Mouse (Mus musculus): Measurements from ENCODE around the gene Gm38394. TPM values are rescaled to one million over a fixed set of nuclear protein-coding genes. Genes with fewer than 3 reads are reported as not detected.

Gm38394 gene
- polyA plus RNA-seq, 1 experiment from 2014 or later, result 4.5 TPM

DNA sequence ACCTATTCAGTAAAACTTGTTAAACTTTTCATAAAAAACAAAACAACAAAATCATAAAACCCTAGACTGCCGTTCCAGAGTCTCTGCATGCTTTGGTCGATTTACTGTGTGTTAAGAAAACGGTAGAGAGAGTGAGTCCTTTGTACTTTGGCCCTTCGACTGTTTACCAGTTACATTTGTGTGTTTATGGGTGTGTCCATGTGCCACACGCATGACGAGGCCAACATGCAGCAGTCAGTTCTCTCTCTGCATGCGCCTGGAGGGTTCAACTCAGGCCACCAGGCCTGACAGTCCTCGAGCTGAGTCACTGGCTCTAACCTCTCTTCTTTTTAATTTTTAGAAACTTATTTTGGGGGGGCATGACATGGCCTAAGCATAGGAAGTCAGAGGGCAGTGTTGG is 42.8 kb downstream of the Gm38394 start:
- peak; percentile 57 for ATAC-seq (replicated peaks; ENCODE audit: low FRiP score)
- WGBS, result 68% methylated on average over 8 of the region's 8 CpGs
- Histone ChIP-seq H3K9me3 (ENCODE audit: control insufficient read depth, low read length) (no peaks in the 10 kb centered on the region), H3K4me3 (ENCODE audit: low read depth, low read length) (no peak overlapping the region), H3K27ac (ENCODE audit: low read depth, low read length) (no peak overlapping the region), H3K36me3 (ENCODE audit: control insufficient read depth, insufficient read depth, low read length) (peaks cover 18% of the 10 kb centered on the region), H3K4me1 (replicated peaks; ENCODE audit: control insufficient read depth, insufficient read depth, low read length) (peaks cover 9% of the 10 kb centered on the region; the same call in 1 of the 2 replicates), H3K27me3 (replicated peaks; ENCODE audit: control insufficient read depth, insufficient read depth, low read length) (no peaks in the 10 kb centered on the region), H3K9ac (ENCODE audit: low read depth, low read length) (no peak overlapping the region), H3K4me2 (no peak overlapping the region)
- DNase-seq (ENCODE audit: low spot score), result no peak

DNA sequence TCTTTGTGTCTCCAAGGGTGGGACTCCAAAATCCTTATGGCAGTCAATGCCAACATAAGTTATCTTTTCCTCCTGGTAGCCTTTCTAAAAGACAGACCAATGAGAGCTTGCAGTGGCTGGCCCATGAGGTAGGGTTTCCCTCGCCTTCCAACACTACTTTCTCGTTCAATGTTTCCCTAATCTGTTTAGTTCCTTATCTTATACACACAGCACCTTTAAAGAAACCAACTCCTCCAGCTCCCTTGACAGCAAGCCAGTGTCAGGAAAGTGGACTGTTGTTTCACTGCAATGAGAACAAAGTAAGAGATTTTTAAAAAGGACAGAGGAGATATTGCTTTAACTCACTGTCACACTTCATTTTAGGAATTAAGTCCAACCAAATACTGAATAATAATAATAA is 43.2 kb downstream of the Gm38394 start:
- ATAC-seq (replicated peaks; ENCODE audit: low FRiP score) (peak; percentile 79), DNase-seq (ENCODE audit: low spot score) (no peak)
- no peak overlapping the region for H3K9ac ChIP-seq (ENCODE audit: low read depth, low read length)
- no peaks in the 10 kb centered on the region for H3K9me3 ChIP-seq (ENCODE audit: control insufficient read depth, low read length)
- no peaks in the 10 kb centered on the region for H3K27me3 ChIP-seq (replicated peaks; ENCODE audit: control insufficient read depth, insufficient read depth, low read length)
- peaks cover 9% of the 10 kb centered on the region; the same call in 1 of the 2 replicates for H3K4me1 ChIP-seq (replicated peaks; ENCODE audit: control insufficient read depth, insufficient read depth, low read length)
- WGBS, result 24% methylated on average over 2 of the region's 2 CpGs
- no peak overlapping the region for H3K4me3 ChIP-seq (ENCODE audit: low read depth, low read length)
- no peak overlapping the region for H3K27ac ChIP-seq (ENCODE audit: low read depth, low read length)
- no peak overlapping the region for H3K4me2 ChIP-seq
- peaks cover 15% of the 10 kb centered on the region for H3K36me3 ChIP-seq (ENCODE audit: control insufficient read depth, insufficient read depth, low read length)

- WGBS, result 66% methylated on average over 3 of the region's 3 CpGs
- Histone ChIP-seq H3K27ac (ENCODE audit: low read depth, low read length) (no peak overlapping the region), H3K9ac (ENCODE audit: low read depth, low read length) (no peak overlapping the region), H3K4me1 (replicated peaks; ENCODE audit: control insufficient read depth, insufficient read depth, low read length) (peaks cover 6% of the 10 kb centered on the region; the same call in 1 of the 2 replicates), H3K4me3 (ENCODE audit: low read depth, low read length) (no peak overlapping the region), H3K9me3 (ENCODE audit: control insufficient read depth, low read length) (no peaks in the 10 kb centered on the region), H3K36me3 (ENCODE audit: control insufficient read depth, insufficient read depth, low read length) (no peaks in the 10 kb centered on the region), H3K27me3 (replicated peaks; ENCODE audit: control insufficient read depth, insufficient read depth, low read length) (no peaks in the 10 kb centered on the region), H3K4me2 (no peak overlapping the region)
- ATAC-seq (replicated peaks; ENCODE audit: low FRiP score) (no peak), DNase-seq (ENCODE audit: low spot score) (no peak)
Observed at GRCm38 (mm10) chr1:133613817-133614216, 47.3 kb downstream of the Gm38394 start.

- H3K27ac ChIP-seq (ENCODE audit: low read depth, low read length), result no peak overlapping the region
- H3K4me3 ChIP-seq (ENCODE audit: low read depth, low read length), result no peak overlapping the region
- ATAC-seq (replicated peaks; ENCODE audit: low FRiP score), result no peak
- 83% methylated on average over 1 of the region's 1 CpGs for WGBS
- DNase-seq (ENCODE audit: low spot score), result no peak
- H3K4me2 ChIP-seq, result no peak overlapping the region
- H3K9me3 ChIP-seq (ENCODE audit: control insufficient read depth, low read length), result no peaks in the 10 kb centered on the region
- H3K9ac ChIP-seq (ENCODE audit: low read depth, low read length), result no peak overlapping the region
- peaks cover 3% of the 10 kb centered on the region; the same call in 1 of the 2 replicates for H3K4me1 ChIP-seq (replicated peaks; ENCODE audit: control insufficient read depth, insufficient read depth, low read length)
- H3K27me3 ChIP-seq (replicated peaks; ENCODE audit: control insufficient read depth, insufficient read depth, low read length), result no peaks in the 10 kb centered on the region
- peaks cover 16% of the 10 kb centered on the region for H3K36me3 ChIP-seq (ENCODE audit: control insufficient read depth, insufficient read depth, low read length)
Observed at GRCm38 (mm10) chr1:133611436-133611835, 49.7 kb downstream of the Gm38394 start.

DNA sequence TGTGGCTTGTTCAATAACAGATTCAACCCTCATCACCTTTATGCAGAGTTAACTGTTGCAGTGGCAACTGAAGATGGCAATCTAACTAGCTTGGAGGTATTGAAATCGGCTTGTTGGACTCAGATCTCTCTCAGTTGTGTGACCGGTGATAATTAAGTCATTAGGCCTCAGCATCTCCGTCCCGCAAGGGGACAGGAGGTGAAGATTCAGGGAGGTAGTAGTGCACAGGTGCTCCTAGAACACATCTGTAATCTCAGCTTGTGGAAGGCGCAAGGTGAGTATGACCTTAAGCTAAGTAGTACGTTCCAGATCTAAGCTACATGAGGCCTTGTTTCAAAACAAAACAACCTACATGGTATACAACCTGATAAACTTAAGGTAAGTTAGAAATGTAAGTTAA is 50.5 kb downstream of the Gm38394 start:
- Histone ChIP-seq H3K27ac (ENCODE audit: low read depth, low read length) (no peak overlapping the region), H3K4me1 (replicated peaks; ENCODE audit: control insufficient read depth, insufficient read depth, low read length) (peaks cover 3% of the 10 kb centered on the region; the same call in 1 of the 2 replicates), H3K36me3 (ENCODE audit: control insufficient read depth, insufficient read depth, low read length) (peaks cover 21% of the 10 kb centered on the region), H3K4me3 (ENCODE audit: low read depth, low read length) (no peak overlapping the region; the same call in 1 of the 2 replicates), H3K9me3 (ENCODE audit: control insufficient read depth, low read length) (no peaks in the 10 kb centered on the region), H3K9ac (ENCODE audit: low read depth, low read length) (peak overlapping the region; percentile 32; the same call in 1 of the 2 replicates), H3K27me3 (replicated peaks; ENCODE audit: control insufficient read depth, insufficient read depth, low read length) (no peaks in the 10 kb centered on the region), H3K4me2 (peak overlapping the region; percentile 46; the same call in 1 of the 2 replicates)
- no peak for ATAC-seq (replicated peaks; ENCODE audit: low FRiP score)
- DNase-seq (ENCODE audit: low spot score), result no peak
- 50% methylated on average over 6 of the region's 6 CpGs for WGBS

GRCm38 (mm10) chr1:133609771-133610502 is 51.2 kb downstream of the Gm38394 start, which contains the start of gene Snrpe:
Snrpe (minus strand) TSS chr1:133610291.
- Histone ChIP-seq H3K4me3 (ENCODE audit: low read depth, low read length) (peak within 1 kb of the TSS; percentile 74), H3K27me3 (replicated peaks; ENCODE audit: control insufficient read depth, insufficient read depth, low read length) (no peaks in the 10 kb centered on the region), H3K4me2 (peak within 1 kb of the TSS; percentile 80), H3K4me1 (replicated peaks; ENCODE audit: control insufficient read depth, insufficient read depth, low read length) (peaks cover 3% of the 10 kb centered on the region; the same call in 1 of the 2 replicates), H3K9ac (ENCODE audit: low read depth, low read length) (peak within 1 kb of the TSS; percentile 95), H3K27ac (ENCODE audit: low read depth, low read length) (peak within 1 kb of the TSS; percentile 87), H3K36me3 (ENCODE audit: control insufficient read depth, insufficient read depth, low read length) (peaks cover 27% of the 10 kb centered on the region), H3K9me3 (ENCODE audit: control insufficient read depth, low read length) (no peaks in the 10 kb centered on the region)
- DNase-seq (ENCODE audit: low spot score), result peak; percentile 93
- under 1% methylated on average over 73 of the region's 73 CpGs for whole genome bisulfite sequencing
- ATAC-seq (replicated peaks; ENCODE audit: low FRiP score), result peak; percentile 97

DNA sequence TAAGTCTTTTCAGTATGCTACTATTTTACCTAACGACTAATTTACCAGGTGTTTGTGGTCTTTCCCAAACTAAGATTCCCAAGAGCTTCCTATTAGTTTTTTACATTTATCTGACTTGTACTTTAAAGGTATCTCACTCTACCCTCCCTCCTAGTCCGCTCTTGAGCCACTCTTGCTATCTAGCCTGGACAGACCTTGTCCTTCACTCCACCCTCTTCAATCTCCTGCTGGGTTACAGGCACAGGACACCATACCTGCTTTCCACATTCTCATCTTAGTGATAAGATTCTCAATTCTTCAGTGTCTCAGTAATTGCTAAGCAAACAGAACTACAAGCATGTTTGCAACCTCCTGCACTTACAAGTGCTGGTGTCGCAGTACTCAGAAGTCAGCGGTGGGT is 57.9 kb downstream of the Gm38394 start:
- Histone ChIP-seq H3K36me3 (ENCODE audit: control insufficient read depth, insufficient read depth, low read length) (peaks cover 56% of the 10 kb centered on the region), H3K4me1 (replicated peaks; ENCODE audit: control insufficient read depth, insufficient read depth, low read length) (peaks cover 6% of the 10 kb centered on the region; the same call in 1 of the 2 replicates), H3K4me3 (ENCODE audit: low read depth, low read length) (no peak overlapping the region), H3K9me3 (ENCODE audit: control insufficient read depth, low read length) (no peaks in the 10 kb centered on the region), H3K9ac (ENCODE audit: low read depth, low read length) (no peak overlapping the region), H3K27ac (ENCODE audit: low read depth, low read length) (no peak overlapping the region), H3K27me3 (replicated peaks; ENCODE audit: control insufficient read depth, insufficient read depth, low read length) (no peaks in the 10 kb centered on the region), H3K4me2 (no peak overlapping the region)
- ATAC-seq (replicated peaks; ENCODE audit: low FRiP score) (peak; percentile 75), DNase-seq (ENCODE audit: low spot score) (no peak)
- 78% methylated on average over 4 of the region's 4 CpGs for WGBS

DNA sequence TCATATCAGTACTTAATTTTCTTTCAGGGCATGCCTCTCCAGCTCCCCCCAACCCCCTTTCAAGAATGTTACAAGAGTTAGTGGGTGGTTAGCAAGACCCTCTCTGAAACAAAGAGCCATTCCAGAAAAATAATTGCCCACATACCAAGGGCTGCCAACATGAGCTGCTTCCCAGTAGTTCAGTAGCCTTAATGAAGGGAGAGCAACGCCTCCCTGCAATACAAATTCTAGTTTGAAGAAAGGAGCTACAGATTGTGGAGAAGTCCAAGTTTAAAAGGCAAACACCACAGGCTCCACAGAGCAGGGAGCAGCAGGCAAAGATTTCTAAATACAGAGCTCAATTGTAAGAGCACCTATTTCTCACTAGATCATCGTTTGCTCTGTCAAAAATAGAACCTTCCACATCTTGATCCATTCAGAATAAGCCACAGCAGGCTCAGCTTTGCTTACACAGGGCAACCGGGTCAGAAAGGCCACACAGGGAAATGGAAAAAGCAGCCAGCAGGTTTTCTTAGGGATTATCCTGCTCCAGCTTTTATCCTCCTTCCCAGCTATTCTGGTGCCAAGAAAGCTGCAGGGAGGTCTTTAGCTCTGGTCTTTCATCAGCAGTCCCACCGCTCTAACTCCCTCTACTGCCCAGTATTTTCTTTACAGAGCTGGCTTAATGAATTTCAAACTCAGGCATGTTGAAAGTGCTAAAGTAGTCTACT is 64.7 kb downstream of the Gm38394 start:
- no peak overlapping the region for H3K27ac ChIP-seq (ENCODE audit: low read depth, low read length)
- no peak overlapping the region for H3K9ac ChIP-seq (ENCODE audit: low read depth, low read length)
- no peaks in the 10 kb centered on the region for H3K9me3 ChIP-seq (ENCODE audit: control insufficient read depth, low read length)
- H3K36me3 ChIP-seq (ENCODE audit: control insufficient read depth, insufficient read depth, low read length), result no peaks in the 10 kb centered on the region; the same call in 1 of the 2 replicates
- no peak overlapping the region for H3K4me2 ChIP-seq
- H3K27me3 ChIP-seq (replicated peaks; ENCODE audit: control insufficient read depth, insufficient read depth, low read length), result no peaks in the 10 kb centered on the region
- no peaks in the 10 kb centered on the region for H3K4me1 ChIP-seq (replicated peaks; ENCODE audit: control insufficient read depth, insufficient read depth, low read length)
- DNase-seq (ENCODE audit: low spot score) (no peak), ATAC-seq (replicated peaks; ENCODE audit: low FRiP score) (no peak)
- no peak overlapping the region for H3K4me3 ChIP-seq (ENCODE audit: low read depth, low read length)
- 28% methylated on average over 4 of the region's 4 CpGs for WGBS

Data from liver, embryonic 11.5 days (tissue).